Mouse (Mus musculus) kidney, embryonic 14.5 days (tissue): ENCODE measurements around the gene Chst8. TPM values are rescaled to one million over a fixed set of nuclear protein-coding genes. Genes with fewer than 3 reads are reported as not detected.

Source experiments
- ATAC-seq: fragments of 200-750 bp; cut with Nextera tagmentation; 2 replicates; pipeline ENCODE4 v1.8.0; 2017; ENCODE audit warnings: moderate number of reproducible peaks, mild to moderate bottlenecking, moderate TSS enrichment, moderate library complexity; ENCODE audit not compliant: low FRiP score, low TSS enrichment
- H3K27ac ChIP-seq: fragments of 300-500 bp; sonication (generic); 2 replicates; pipeline ENCODE4 v1.5.1; 2014; ENCODE audit warnings: low read depth, mild to moderate bottlenecking, low read length, moderate library complexity, mixed read lengths
- H3K27me3 ChIP-seq: fragments of 300-500 bp; sonication (generic); 2 replicates; pipeline ENCODE4 v1.6.1; 2014; ENCODE audit warnings: mild to moderate bottlenecking, low read length; ENCODE audit not compliant: control insufficient read depth, insufficient read depth
- H3K36me3 ChIP-seq: fragments of 300-500 bp; sonication (generic); 2 replicates; pipeline ENCODE4 v1.6.1; 2014; ENCODE audit warnings: low read length, mixed read lengths; ENCODE audit not compliant: control insufficient read depth, insufficient read depth
- H3K4me1 ChIP-seq: fragments of 300-500 bp; sonication (generic); 2 replicates; pipeline ENCODE4 v1.6.1; 2014; ENCODE audit warnings: low read length, mixed read lengths; ENCODE audit not compliant: control insufficient read depth, insufficient read depth
- H3K4me2 ChIP-seq: fragments of 300-500 bp; sonication (generic); replicated peaks from 2 replicates; pipeline ENCODE4 v1.6.1; 2014; ENCODE audit warnings: low read depth, mild to moderate bottlenecking, low read length
- H3K4me3 ChIP-seq: fragments of 300-500 bp; sonication (generic); 2 replicates; pipeline ENCODE4 v1.5.1; 2014; ENCODE audit warnings: mild to moderate bottlenecking, low read length
- H3K9ac ChIP-seq: fragments of 300-500 bp; sonication (generic); 2 replicates; pipeline ENCODE4 v1.6.1; 2014; ENCODE audit warnings: low read depth, mild to moderate bottlenecking, low read length, moderate library complexity
- H3K9me3 ChIP-seq: fragments of 300-500 bp; sonication (generic); 2 replicates; pipeline ENCODE4 v1.6.1; 2016; ENCODE audit warnings: low read length; ENCODE audit not compliant: control insufficient read depth
- WGBS: fragments of 180-500 bp; shearing (Covaris S2); extraction: QIAGEN DNeasy Blood & Tissue Kit; methylation state at CpG from one replicate; pipeline ENCODE4 v1.1.7; 2014; 5-methylcytosine and 5-hydroxymethylcytosine counted together
- polyA plus RNA-seq: library from polyadenylated mRNA; unstranded; fragments of >200 nt; fragmentation: Nextera tagmentation; extraction: Ambion mirVana; gene quantifications from 2 replicates; pipeline ENCODE4 v1.2.1, GENCODE M21; 2014

Gene Chst8
- polyA plus RNA-seq, 1 experiment from 2014 or later = 8.7 TPM

DNA sequence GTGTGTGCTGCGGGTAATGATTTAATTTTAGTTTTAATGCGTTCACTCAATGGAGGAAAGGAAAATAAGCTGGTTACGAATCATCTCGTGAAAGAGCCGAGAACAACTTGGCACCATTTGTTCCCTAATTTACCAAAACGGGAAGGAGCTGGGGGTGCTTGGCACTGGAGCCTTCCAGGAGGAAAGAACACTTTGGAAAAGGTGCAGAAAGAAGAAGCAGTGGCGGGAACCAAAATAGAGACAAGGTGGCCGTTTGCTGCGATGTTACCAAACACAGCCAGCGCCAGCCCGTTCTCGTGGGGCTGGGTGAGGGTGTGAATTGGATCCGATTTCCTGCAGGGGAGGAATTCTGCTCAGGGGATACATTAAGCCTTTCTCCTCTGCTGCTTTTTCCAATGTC lies 38.5 kb downstream of the Chst8 start:
- H3K9ac ChIP-seq = no peak overlapping the region
- H3K4me1 ChIP-seq = peaks cover 16% of the 10 kb centered on the region; the same call in 1 of the 2 replicates
- H3K4me2 ChIP-seq = 0 out of 2 replicates have a peak overlapping the region, but pooled peaks have one; percentile 10
- WGBS = 17% methylated on average over 13 of the region's 13 CpGs
- H3K27ac ChIP-seq = no peak overlapping the region
- no peaks in the 10 kb centered on the region for H3K9me3 ChIP-seq
- ATAC-seq = no peak
- no peak overlapping the region for H3K4me3 ChIP-seq
- no peaks in the 10 kb centered on the region for H3K36me3 ChIP-seq
- H3K27me3 ChIP-seq = no peaks in the 10 kb centered on the region

DNA sequence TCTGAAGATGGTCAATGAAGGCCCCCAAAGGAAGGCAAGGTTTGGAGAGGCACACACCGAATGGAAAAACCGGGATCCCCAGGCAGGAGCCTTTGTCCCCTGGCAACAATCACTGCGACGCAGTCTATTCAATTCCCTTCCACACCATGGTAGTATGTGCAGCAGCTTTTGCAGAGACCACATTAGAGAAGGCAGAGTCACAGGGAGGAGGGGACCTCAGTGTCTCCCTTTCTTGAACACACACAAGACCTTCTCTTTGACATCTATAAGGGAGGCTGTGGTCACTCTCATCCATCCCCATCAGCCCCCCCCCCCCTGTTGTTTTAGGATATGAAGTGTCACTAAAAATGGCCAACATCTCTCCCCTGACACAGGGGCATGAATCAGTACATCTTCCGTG lies 39.2 kb downstream of the Chst8 start:
- no peak overlapping the region for H3K4me2 ChIP-seq
- no peak overlapping the region for H3K4me3 ChIP-seq
- 76% methylated on average over 5 of the region's 5 CpGs for WGBS
- H3K4me1 ChIP-seq = peaks cover 16% of the 10 kb centered on the region; the same call in 1 of the 2 replicates
- ATAC-seq = no peak
- H3K9ac ChIP-seq = no peak overlapping the region
- no peak overlapping the region for H3K27ac ChIP-seq
- no peaks in the 10 kb centered on the region for H3K9me3 ChIP-seq
- no peaks in the 10 kb centered on the region for H3K27me3 ChIP-seq
- no peaks in the 10 kb centered on the region for H3K36me3 ChIP-seq

DNA sequence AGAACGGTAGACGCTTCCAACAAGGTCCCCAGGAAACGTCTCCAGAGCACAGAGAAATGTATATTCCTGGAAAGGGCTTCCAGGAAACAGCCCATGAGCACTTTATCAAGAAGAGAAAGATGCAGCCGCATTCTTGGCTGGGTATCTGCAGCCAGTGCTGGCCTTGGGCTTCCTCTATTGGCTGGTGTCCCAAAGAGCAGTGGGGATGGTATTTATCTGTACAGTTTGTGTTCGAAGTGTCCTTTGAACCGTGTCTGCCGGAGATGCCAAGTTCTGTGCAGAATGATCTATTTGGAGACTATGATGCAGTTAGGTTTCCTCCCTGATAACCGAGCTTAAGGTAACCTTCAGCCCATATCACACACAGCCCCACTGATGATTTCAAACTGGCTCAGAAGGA lies 43.0 kb downstream of the Chst8 start:
- Histone ChIP-seq H3K9ac (no peak overlapping the region), H3K27ac (no peak overlapping the region), H3K27me3 (no peaks in the 10 kb centered on the region), H3K4me2 (no peak overlapping the region), H3K4me1 (peaks cover 6% of the 10 kb centered on the region; the same call in 1 of the 2 replicates), H3K36me3 (no peaks in the 10 kb centered on the region), H3K9me3 (no peaks in the 10 kb centered on the region), H3K4me3 (no peak overlapping the region)
- no peak for ATAC-seq
- 67% methylated on average over 8 of the region's 8 CpGs for WGBS

DNA sequence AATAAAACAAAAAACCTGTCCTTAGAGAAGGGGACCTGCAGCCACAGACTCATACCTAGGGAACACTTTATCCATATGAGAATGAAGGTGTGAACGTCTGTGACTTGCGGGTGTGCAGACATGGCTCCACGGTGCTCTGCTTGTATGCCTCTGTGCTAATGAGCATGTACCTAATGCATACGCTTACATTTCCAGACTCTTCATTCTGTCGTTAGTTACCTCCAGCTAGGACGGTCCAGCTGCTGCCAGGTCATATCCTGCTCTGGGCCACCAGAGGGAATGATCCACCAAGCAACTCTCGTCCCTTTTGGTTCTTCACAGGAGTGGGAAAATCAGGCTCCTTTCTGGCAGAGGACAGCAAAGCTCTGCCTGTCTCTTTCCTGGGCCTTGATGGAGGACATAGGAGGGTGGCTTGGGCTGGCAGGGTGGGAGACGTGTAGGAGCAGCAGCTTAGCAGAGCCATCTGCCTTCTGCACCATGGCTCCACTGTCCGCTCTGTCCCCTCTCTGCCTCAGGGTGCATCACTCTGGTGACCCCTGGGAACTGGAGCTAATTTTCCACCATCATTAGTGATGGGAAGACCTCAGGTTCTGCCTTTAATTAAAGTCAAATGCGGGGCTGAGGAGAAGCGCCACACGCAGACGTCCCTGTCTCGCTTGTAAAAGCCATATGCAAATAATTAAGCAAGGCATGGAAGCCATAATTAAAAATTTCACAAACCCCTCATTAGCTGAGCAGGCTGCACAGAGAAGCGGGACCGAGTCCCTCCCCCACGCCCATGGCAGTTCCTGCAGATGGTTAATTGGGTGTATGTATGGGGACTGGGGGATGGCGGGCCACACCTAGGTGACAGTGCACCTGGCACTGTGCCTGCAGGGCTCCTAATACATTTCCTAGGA lies 48.0 kb downstream of the Chst8 start:
- Histone ChIP-seq H3K9ac (no peak overlapping the region), H3K36me3 (no peaks in the 10 kb centered on the region), H3K4me1 (no peaks in the 10 kb centered on the region), H3K9me3 (no peaks in the 10 kb centered on the region), H3K27ac (no peak overlapping the region), H3K27me3 (no peaks in the 10 kb centered on the region; the same call in 1 of the 2 replicates), H3K4me2 (no peak overlapping the region), H3K4me3 (no peak overlapping the region)
- WGBS = 69% methylated on average over 18 of the region's 18 CpGs
- no peak for ATAC-seq

DNA sequence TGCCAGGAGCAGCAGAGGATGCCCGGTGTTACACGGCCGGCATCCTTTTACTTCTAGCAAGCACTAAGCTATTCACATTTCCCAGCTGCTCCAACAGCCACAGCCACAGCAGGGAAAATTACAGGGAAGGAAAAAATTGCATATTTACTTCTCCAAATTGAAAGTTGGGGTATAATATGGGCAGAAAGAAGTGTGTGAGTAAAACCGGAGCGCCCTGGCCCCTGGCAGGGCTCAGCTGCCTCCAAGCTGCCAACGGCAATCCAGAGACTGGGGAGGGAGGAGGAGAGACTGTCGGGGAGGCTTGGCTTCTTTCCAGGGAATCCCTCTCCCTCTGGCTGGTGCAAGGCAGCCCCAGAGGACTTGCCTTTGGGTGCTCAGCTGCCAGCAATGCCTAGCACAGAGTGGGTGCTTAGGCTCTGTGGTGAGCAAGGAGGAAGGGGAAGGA lies 53.1 kb downstream of the Chst8 start:
- Histone ChIP-seq H3K27me3 (no peaks in the 10 kb centered on the region; the same call in 1 of the 2 replicates), H3K4me1 (no peaks in the 10 kb centered on the region), H3K9me3 (no peaks in the 10 kb centered on the region), H3K4me2 (no peak overlapping the region), H3K9ac (no peak overlapping the region), H3K4me3 (no peak overlapping the region), H3K27ac (no peak overlapping the region), H3K36me3 (no peaks in the 10 kb centered on the region)
- 76% methylated on average over 7 of the region's 7 CpGs for whole genome bisulfite sequencing
- ATAC-seq = no peak

DNA sequence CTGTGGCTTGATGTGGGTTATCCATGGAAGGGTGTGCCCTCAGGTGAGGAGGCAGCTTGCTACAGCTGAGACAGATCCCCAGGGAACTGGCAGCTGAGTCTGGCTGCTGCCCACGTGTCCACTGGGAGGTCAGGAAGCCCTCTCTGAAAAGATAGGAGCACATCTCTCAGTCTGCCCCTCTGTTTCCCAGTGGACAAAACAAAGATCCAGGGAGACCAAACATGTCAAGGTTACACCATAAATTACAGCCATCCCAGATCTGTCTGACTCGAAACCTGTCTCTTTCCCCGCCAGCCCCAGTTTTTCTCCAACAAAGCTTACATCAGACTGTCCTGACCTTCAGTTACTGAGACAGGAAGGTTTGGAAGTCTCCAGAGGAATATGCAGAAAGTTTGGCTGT lies 53.8 kb downstream of the Chst8 start:
- WGBS = 53% methylated on average over 3 of the region's 3 CpGs
- H3K27ac ChIP-seq = no peak overlapping the region

GRCm38 (mm10) chr7:34757513-34757912 lies 55.0 kb downstream of the Chst8 start:
- H3K9me3 ChIP-seq = no peaks in the 10 kb centered on the region
- WGBS = 84% methylated on average over 4 of the region's 4 CpGs
- H3K9ac ChIP-seq = no peak overlapping the region
- peaks cover 8% of the 10 kb centered on the region for H3K4me1 ChIP-seq
- no peak overlapping the region for H3K4me2 ChIP-seq
- no peaks in the 10 kb centered on the region; the same call in 1 of the 2 replicates for H3K27me3 ChIP-seq
- no peak for ATAC-seq
- H3K4me3 ChIP-seq = no peak overlapping the region
- no peaks in the 10 kb centered on the region for H3K36me3 ChIP-seq
- no peak overlapping the region for H3K27ac ChIP-seq

More for the DNA sequence above, 53.8 kb downstream of the Chst8 start:
- ATAC-seq = no peak
- Histone ChIP-seq H3K27me3 (no peaks in the 10 kb centered on the region; the same call in 1 of the 2 replicates), H3K4me2 (no peak overlapping the region), H3K36me3 (no peaks in the 10 kb centered on the region), H3K9ac (no peak overlapping the region), H3K4me1 (no peaks in the 10 kb centered on the region; the same call in 1 of the 2 replicates), H3K4me3 (no peak overlapping the region), H3K9me3 (no peaks in the 10 kb centered on the region)

DNA sequence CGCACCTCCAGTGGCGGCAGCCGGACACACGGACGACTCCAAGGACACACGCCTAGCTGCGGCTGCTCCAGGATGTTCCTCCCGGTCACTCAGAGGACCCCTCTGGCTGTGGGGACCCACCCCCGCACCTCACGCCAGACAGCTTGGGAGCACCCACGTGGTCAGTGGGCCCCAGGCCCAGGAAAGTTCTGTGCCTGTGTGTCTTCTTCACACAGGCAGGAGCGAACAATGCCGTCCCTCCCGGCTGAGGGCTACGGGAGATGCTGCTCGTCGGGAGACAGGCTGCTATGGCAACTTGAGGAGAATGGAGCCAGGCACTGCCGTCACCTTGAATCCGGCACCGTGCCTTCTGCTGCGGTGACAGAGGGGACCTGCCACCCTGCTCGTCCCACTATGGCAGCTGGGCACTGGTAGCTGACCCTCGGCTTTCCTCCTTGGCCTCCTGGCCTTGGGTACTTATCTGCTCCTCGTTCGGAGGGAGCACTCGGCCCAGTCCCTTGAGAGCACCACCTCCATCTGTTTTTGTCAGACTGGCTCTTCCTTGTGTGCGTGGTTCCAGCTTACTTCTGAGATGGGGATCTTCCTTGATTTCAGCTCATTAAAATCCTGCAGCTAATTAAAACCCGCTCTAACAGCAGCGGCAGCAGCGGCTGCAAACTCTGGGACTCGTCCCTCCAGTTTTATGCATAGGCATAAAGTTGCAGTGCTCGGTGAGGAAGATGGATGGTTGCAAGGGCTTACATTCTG lies 59.2 kb downstream of the Chst8 start:
- WGBS = 63% methylated on average over 32 of the region's 32 CpGs
- Histone ChIP-seq H3K27ac (no peak overlapping the region), H3K4me3 (no peak overlapping the region), H3K4me2 (no peak overlapping the region), H3K36me3 (no peaks in the 10 kb centered on the region), H3K9me3 (no peaks in the 10 kb centered on the region), H3K9ac (no peak overlapping the region), H3K27me3 (no peaks in the 10 kb centered on the region), H3K4me1 (peaks cover 31% of the 10 kb centered on the region)
- ATAC-seq = no peak
